Mouse (Mus musculus) mouse trophoblast stem cell (cell line): Measurements from ENCODE around the gene Fancl.
"Not testable (repeated sequence)": the region's sequence is repeated elsewhere in the genome, so short reads cannot be mapped to it uniquely, and the experiment has no call there.

Experiments used
- in situ Hi-C, 2 experiments: fragments of 300-500 bp; cut with MseI, MboI; formaldehyde crosslinking; loops; 2 replicates in 1 of 2; 3 replicates in 1 of 2; pipeline ENCODE4 v1.15.1; 2025

Gene Fancl

GRCm38 (mm10) chr11:26385971-26386370 lies at the start of gene Fancl:
Gene Fancl, plus strand, starts transcription at chr11:26386135.
- in situ Hi-C loops, result no loop called here

- in situ Hi-C loops, result no loop called here
These were observed 49.1 kb upstream of the Fancl start for GRCm38 (mm10) chr11:26336848-26337247.

- in situ Hi-C loops, result not testable (repeated sequence)
These were observed 15.8 kb upstream of the Fancl start for GRCm38 (mm10) chr11:26370176-26370575.

GRCm38 (mm10) chr11:26371980-26372379 lies 14.0 kb upstream of the Fancl start:
- in situ Hi-C loops, result not testable (repeated sequence)

- in situ Hi-C loops, result no loop called here
These were observed 11.8 kb upstream of the Fancl start for GRCm38 (mm10) chr11:26374132-26374531.

- in situ Hi-C loops, result no loop called here
These were observed 7.9 kb upstream of the Fancl start for GRCm38 (mm10) chr11:26378074-26378473.

GRCm38 (mm10) chr11:26381499-26381898 lies 4.4 kb upstream of the Fancl start:
- in situ Hi-C loops, result no loop called here

- in situ Hi-C loops, result no loop called here
These were observed 743 bp downstream of the Fancl start for GRCm38 (mm10) chr11:26386678-26387077.

- in situ Hi-C loops, result no loop called here
These were observed 1.2 kb downstream of the Fancl start for GRCm38 (mm10) chr11:26387087-26387611.

- in situ Hi-C loops, result no loop called here
These were observed 9.6 kb downstream of the Fancl start for GRCm38 (mm10) chr11:26395561-26395960.

GRCm38 (mm10) chr11:26412972-26413371 lies 27.0 kb downstream of the Fancl start:
- in situ Hi-C loops, result no loop called here

GRCm38 (mm10) chr11:26421472-26421871 lies 35.5 kb downstream of the Fancl start:
- in situ Hi-C loops, result no loop called here

- in situ Hi-C loops, result no loop called here
These were observed 48.3 kb downstream of the Fancl start for GRCm38 (mm10) chr11:26434229-26434628.

- in situ Hi-C loops, result no loop called here
These were observed 51.9 kb downstream of the Fancl start for GRCm38 (mm10) chr11:26437818-26438217.

GRCm38 (mm10) chr11:26441121-26441520 lies 55.2 kb downstream of the Fancl start:
- in situ Hi-C loops, result no loop called here

- in situ Hi-C loops, result no loop called here
These were observed 58.4 kb downstream of the Fancl start for GRCm38 (mm10) chr11:26444374-26444773.

GRCm38 (mm10) chr11:26449789-26450188 lies 63.9 kb downstream of the Fancl start:
- in situ Hi-C loops, result no loop called here

GRCm38 (mm10) chr11:26450636-26451035 lies 64.7 kb downstream of the Fancl start:
- in situ Hi-C loops, result no loop called here

GRCm38 (mm10) chr11:26451228-26451627 lies 65.3 kb downstream of the Fancl start:
- in situ Hi-C loops, result no loop called here

GRCm38 (mm10) chr11:26452693-26453092 lies 66.8 kb downstream of the Fancl start:
- in situ Hi-C loops, result no loop called here

GRCm38 (mm10) chr11:26454081-26454480 lies 68.1 kb downstream of the Fancl start:
- in situ Hi-C loops, result no loop called here

- in situ Hi-C loops, result no loop called here
These were observed 91.3 kb downstream of the Fancl start for GRCm38 (mm10) chr11:26477037-26477739.

- in situ Hi-C loops, result no loop called here
These were observed 95.8 kb downstream of the Fancl start for GRCm38 (mm10) chr11:26481691-26482242.
